Mouse (Mus musculus): ENCODE data around the gene Dram1. TPM values are rescaled to one million over a fixed set of nuclear protein-coding genes. Genes with fewer than 3 reads are reported as not detected.

The Dram1 gene
- polyA plus RNA-seq, 1 experiment from 2014 or later, result 2.0 TPM

DNA sequence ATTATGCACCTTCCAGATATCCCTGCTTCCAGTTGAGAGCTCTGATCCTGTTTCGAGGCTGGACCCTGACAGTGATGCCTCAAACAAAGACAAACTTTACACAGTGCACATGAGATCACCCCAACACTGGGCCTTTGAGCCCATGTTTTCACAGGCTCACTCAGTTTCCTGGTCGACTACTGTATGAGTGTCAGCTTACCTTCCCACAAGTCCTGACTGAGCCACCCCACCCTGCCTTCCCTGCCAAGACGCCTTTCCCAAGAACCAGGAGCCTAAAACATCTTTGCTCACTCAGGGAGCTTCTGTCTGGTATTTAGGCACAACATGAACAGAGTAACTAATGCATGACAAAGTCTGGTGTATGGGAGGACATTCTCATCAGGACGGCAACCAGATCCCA lies 9.6 kb downstream of the Dram1 start:
- no peak overlapping the region for H3K4me2 ChIP-seq
- 0 out of 2 replicates have a peak, but pooled peaks cover 4% of the 10 kb centered on the region for H3K4me1 ChIP-seq
- H3K27ac ChIP-seq, result no peak overlapping the region
- H3K4me3 ChIP-seq, result no peak overlapping the region
- 51% methylated on average over 4 of the region's 4 CpGs for WGBS
- H3K9ac ChIP-seq, result no peak overlapping the region
- no peaks in the 10 kb centered on the region for H3K9me3 ChIP-seq
- no peaks in the 10 kb centered on the region for H3K36me3 ChIP-seq
- no peaks in the 10 kb centered on the region for H3K27me3 ChIP-seq
- no peak for ATAC-seq (ENCODE audit: insufficient number of reproducible peaks, insufficient read depth, low FRiP score, low TSS enrichment, low read depth)

DNA sequence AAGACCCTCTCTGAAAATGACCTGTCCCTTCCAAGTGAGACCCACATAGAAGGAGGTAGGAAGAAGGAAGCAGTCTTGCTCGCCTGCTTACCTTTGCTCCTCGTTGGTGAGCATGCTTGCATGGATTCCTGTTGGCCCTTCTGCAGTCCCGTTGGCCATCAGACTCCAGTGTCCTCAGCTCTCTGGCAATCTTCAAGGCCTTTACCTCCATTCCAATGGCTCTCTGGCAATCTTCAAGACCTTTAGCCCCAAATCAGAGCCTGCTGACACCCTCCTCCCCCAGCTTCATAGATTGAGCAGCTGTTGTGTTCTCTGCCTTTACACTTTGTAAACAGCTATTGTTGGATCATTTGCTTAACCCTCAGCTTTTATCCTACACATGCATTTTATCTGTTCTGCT lies 14.7 kb downstream of the Dram1 start:
- WGBS, result 81% methylated on average over 3 of the region's 3 CpGs
- Histone ChIP-seq H3K9ac (no peak overlapping the region), H3K36me3 (no peaks in the 10 kb centered on the region), H3K4me2 (no peak overlapping the region), H3K9me3 (no peaks in the 10 kb centered on the region), H3K27ac (no peak overlapping the region), H3K4me1 (0 out of 2 replicates have a peak, but pooled peaks cover under 1% of the 10 kb centered on the region), H3K27me3 (no peaks in the 10 kb centered on the region), H3K4me3 (no peak overlapping the region)
- no peak for ATAC-seq (ENCODE audit: insufficient number of reproducible peaks, insufficient read depth, low FRiP score, low TSS enrichment, low read depth)

DNA sequence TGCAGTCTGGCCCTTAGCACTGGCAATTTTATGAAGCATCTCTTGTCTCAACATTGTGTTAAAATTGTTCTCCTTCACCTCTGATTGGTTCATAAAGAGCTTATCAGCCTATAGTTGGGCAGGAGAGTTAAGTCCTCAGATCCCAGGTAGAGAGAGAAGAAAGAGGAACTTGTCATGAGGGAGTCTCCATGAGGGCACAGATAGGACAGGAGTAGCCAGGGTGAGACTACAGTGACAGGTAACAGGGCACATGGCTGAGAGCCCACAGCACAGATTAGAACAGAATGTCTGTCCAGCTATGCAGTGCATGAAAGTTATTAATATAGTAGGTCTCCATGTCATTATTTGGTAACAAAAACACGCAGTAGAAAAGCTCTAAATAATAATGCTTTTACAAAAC lies 16.7 kb downstream of the Dram1 start:
- Histone ChIP-seq H3K27me3 (0 out of 2 replicates have a peak, but pooled peaks cover under 1% of the 10 kb centered on the region), H3K27ac (no peak overlapping the region), H3K9me3 (no peaks in the 10 kb centered on the region), H3K4me3 (no peak overlapping the region), H3K36me3 (no peaks in the 10 kb centered on the region), H3K4me2 (no peak overlapping the region), H3K4me1 (no peaks in the 10 kb centered on the region), H3K9ac (no peak overlapping the region)
- WGBS, result 56% methylated on average over 1 of the region's 1 CpGs
- no peak for ATAC-seq (ENCODE audit: insufficient number of reproducible peaks, insufficient read depth, low FRiP score, low TSS enrichment, low read depth)

DNA sequence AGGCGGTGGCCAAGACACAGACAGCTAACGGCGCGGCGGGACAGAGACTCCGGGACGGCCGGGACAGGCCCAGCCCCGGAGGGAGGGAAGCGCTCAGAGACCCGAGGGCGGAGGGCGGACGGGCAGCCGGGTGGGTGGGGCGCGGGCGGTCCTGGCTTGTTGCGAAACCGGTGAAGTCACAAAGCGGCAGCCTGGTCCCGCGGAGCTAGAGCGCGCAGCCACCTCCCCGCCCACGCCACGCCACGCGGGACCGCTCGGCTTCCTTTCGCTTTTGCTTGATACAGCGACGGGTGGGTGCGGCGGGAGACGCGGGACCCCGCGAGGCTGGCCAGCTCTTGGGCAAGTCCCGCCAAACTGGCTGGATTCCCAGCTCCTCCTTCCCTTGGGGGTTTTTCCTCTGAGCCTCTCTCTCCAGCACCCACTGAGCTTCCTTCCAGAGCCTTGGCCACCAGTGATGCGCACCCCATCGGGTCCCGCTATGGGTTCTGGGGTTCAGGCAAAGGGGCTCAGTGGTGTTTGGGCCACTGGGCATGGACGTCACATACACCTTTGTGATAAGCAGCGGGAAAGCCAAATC lies 21.8 kb downstream of the Dram1 start:
- no peaks in the 10 kb centered on the region for H3K36me3 ChIP-seq
- 2% methylated on average over 45 of the region's 47 CpGs for WGBS
- peak overlapping the region; percentile 74 for H3K9ac ChIP-seq
- H3K9me3 ChIP-seq, result no peaks in the 10 kb centered on the region
- peak overlapping the region; percentile 60 for H3K4me3 ChIP-seq
- peaks cover 6% of the 10 kb centered on the region for H3K4me1 ChIP-seq
- H3K27me3 ChIP-seq, result peaks cover 14% of the 10 kb centered on the region
- ATAC-seq (ENCODE audit: insufficient number of reproducible peaks, insufficient read depth, low FRiP score, low TSS enrichment, low read depth), result peak; percentile 45; the same call in 1 of the 2 replicates
- peak overlapping the region; percentile 91 for H3K4me2 ChIP-seq
- H3K27ac ChIP-seq, result no peak overlapping the region

DNA sequence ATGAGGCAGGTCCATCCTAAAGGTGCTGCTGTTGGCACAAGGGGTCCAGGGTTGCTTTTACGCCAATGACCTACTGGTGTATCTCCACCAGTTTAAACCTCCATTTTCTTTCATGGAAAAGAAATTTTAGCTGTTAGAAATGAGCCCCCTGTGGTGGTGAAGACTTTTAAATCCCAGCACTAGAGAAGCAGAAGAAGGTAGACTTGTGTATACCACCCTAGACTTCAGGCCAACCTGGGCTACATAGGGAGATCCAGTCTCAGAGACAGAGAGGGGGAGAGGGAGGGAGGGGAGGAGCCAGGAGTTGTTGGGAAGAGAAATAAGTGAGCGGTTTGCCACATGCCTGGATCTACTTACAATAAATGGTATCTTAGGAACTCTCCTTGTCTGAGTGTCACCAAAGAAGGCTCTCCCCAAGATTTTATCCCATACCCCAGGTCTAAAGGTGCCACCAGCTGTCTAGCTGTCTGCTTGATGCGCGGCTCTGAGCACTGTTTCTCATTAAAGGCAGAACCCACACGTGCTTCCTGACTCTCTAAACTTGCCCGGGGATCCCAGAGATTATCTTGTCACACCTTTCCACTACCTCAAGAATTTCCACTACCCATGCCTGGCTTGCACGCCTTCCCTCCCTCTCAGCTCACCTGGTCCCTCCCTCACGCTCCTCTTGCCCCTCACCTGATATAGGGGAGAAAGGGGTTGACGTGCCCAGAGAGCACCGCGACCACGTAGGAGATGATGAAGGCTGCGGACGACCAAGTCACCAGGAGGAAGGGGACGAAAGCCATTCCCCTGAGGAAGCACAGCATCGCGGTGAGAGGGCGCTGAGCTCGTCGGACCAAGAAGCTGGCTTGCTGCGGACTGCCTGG lies 22.5 kb downstream of the Dram1 start:
- no peaks in the 10 kb centered on the region for H3K36me3 ChIP-seq
- ATAC-seq (ENCODE audit: insufficient number of reproducible peaks, insufficient read depth, low FRiP score, low TSS enrichment, low read depth), result no peak
- H3K4me1 ChIP-seq, result peaks cover 7% of the 10 kb centered on the region
- peaks cover 14% of the 10 kb centered on the region for H3K27me3 ChIP-seq
- H3K4me3 ChIP-seq, result peak overlapping the region; percentile 60
- no peak overlapping the region for H3K27ac ChIP-seq
- WGBS, result 7% methylated on average over 21 of the region's 21 CpGs
- H3K9ac ChIP-seq, result peak overlapping the region; percentile 74
- H3K4me2 ChIP-seq, result peak overlapping the region; percentile 91
- H3K9me3 ChIP-seq, result no peaks in the 10 kb centered on the region

DNA sequence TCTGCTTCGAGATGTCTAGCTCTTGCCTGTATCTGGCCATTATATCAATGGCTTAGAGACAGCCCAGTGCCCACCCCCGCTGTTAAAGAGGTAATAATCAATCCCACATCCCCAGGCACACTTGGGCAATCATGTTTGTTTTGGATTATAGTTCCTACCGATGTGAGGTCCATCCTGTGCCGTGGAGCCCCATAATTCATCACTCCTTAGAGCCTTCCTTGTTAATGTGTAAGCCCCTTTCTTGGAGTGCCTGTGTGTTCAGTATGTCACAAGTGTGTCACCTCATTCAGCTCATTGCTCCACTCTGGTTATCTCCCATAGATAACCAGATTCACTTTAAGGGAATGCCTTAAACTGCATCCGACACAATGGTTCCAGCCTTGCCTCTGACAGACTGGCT lies 24.3 kb downstream of the Dram1 start:
- Histone ChIP-seq H3K9me3 (no peaks in the 10 kb centered on the region), H3K27ac (no peak overlapping the region), H3K9ac (no peak overlapping the region), H3K36me3 (no peaks in the 10 kb centered on the region), H3K4me1 (peaks cover 12% of the 10 kb centered on the region), H3K4me3 (no peak overlapping the region), H3K4me2 (no peak overlapping the region), H3K27me3 (peaks cover 14% of the 10 kb centered on the region)
- no peak for ATAC-seq (ENCODE audit: insufficient number of reproducible peaks, insufficient read depth, low FRiP score, low TSS enrichment, low read depth)
- 74% methylated on average over 5 of the region's 5 CpGs for WGBS

DNA sequence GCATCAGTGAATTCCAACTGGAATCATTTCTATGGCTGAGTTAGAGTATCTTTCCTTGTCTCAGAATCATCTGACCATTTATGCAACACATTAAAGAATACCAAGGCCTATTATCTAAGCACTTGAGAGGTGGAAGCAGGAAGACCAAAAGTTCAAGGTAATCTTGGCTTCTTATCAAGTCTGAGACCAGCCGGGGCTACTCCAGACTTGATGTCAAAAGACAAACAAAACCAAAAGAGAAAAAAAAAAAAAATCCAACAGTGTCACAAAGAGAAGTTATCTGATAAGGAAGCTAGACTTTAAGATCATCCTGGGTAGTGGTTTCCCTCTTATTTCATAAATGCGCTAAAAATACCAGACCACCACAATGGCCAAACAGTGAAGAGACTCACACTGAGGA lies 26.3 kb downstream of the Dram1 start:
- ATAC-seq (ENCODE audit: insufficient number of reproducible peaks, insufficient read depth, low FRiP score, low TSS enrichment, low read depth), result no peak
- Histone ChIP-seq H3K4me2 (no peak overlapping the region), H3K4me1 (peaks cover 12% of the 10 kb centered on the region), H3K4me3 (no peak overlapping the region), H3K27ac (no peak overlapping the region), H3K27me3 (peaks cover 14% of the 10 kb centered on the region), H3K9me3 (no peaks in the 10 kb centered on the region), H3K9ac (no peak overlapping the region), H3K36me3 (no peaks in the 10 kb centered on the region)
- WGBS, result 91% methylated on average over 2 of the region's 2 CpGs

DNA sequence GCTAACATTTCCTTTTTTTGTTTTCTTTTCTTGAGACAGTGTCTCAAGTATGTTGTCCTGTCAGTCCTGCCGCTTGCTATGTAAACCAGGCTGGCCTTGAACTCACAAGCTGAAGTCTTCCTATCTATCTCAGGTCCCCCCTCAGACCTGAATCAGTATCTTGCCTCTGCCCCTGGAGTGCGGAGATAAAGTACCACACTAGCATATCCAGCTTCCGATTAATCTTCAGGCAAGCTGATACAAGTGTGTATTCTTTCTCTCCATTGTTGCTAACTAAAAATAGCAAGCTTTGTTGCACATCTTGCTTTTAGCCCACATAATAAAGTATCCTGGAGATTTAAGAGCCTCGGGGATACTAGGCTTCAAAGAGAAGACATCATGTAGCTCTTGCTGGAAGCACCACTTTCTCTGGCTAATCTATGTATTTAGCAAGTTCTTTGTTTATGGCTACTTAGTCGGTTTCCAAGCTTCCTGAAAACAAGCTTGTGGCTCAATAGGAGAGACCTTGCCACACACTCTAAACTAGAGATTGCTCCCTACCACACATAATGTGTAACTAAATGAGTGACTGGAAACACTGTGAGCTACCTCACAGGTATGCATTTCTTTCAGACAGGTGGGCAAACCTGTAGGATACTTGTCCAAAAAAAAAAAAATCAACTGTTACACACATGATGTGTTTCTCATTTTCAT lies 27.3 kb downstream of the Dram1 start:
- Histone ChIP-seq H3K4me3 (no peak overlapping the region), H3K4me2 (no peak overlapping the region), H3K27ac (no peak overlapping the region), H3K36me3 (no peaks in the 10 kb centered on the region), H3K27me3 (peaks cover 7% of the 10 kb centered on the region), H3K9me3 (no peaks in the 10 kb centered on the region), H3K9ac (no peak overlapping the region), H3K4me1 (peaks cover 12% of the 10 kb centered on the region)
- ATAC-seq (ENCODE audit: insufficient number of reproducible peaks, insufficient read depth, low FRiP score, low TSS enrichment, low read depth), result no peak
- 63% methylated on average over 5 of the region's 5 CpGs for WGBS

DNA sequence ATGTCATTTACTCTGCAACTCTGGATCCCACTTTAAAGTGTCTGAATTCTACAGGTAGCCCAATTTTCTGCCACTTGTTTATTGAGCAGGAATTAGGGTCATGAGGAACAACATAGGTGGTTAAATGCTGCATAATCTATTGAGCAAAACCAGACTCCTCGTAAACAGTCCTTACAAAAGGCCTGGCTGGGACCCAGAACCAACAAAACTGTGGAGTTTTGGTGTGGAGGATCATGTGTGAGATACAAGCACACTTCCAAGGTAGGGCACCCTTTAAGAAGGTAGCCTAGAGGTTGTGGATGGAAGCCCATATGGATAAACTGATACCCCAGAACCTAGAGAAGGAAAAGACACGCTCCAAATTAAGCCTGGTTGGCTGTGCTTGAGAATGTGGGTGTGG lies 28.2 kb downstream of the Dram1 start:
- Histone ChIP-seq H3K4me3 (no peak overlapping the region), H3K4me2 (no peak overlapping the region), H3K9me3 (no peaks in the 10 kb centered on the region), H3K36me3 (no peaks in the 10 kb centered on the region), H3K27ac (no peak overlapping the region), H3K4me1 (peaks cover 16% of the 10 kb centered on the region; the same call in 1 of the 2 replicates), H3K9ac (no peak overlapping the region), H3K27me3 (no peaks in the 10 kb centered on the region)
- no peak for ATAC-seq (ENCODE audit: insufficient number of reproducible peaks, insufficient read depth, low FRiP score, low TSS enrichment, low read depth)
- 60% methylated on average over 2 of the region's 2 CpGs for WGBS

DNA sequence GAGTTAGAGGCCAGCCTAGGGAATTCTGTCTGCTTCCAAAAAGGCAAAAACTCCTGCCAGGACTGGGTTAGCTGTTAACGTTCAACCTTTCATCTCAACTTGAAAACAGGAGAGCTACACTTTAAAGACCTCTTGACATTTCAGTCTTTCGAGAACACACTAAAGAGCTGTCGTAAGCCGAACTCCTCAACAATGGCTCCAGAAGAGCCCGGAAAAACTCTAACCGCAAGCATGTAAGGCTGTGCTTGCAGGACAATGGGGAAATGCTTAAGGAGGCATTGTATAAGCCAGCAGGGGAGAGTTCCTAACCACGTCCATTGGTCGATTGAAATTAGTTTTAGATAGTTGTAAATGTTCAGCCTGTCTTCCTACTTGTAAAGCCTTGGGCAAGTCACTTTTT lies 29.1 kb downstream of the Dram1 start:
- Histone ChIP-seq H3K27me3 (no peaks in the 10 kb centered on the region), H3K27ac (no peak overlapping the region), H3K4me1 (peaks cover 16% of the 10 kb centered on the region; the same call in 1 of the 2 replicates), H3K9ac (no peak overlapping the region), H3K36me3 (no peaks in the 10 kb centered on the region), H3K9me3 (no peaks in the 10 kb centered on the region), H3K4me2 (no peak overlapping the region), H3K4me3 (no peak overlapping the region)
- no peak for ATAC-seq (ENCODE audit: insufficient number of reproducible peaks, insufficient read depth, low FRiP score, low TSS enrichment, low read depth)
- 26% methylated on average over 8 of the region's 8 CpGs for WGBS

DNA sequence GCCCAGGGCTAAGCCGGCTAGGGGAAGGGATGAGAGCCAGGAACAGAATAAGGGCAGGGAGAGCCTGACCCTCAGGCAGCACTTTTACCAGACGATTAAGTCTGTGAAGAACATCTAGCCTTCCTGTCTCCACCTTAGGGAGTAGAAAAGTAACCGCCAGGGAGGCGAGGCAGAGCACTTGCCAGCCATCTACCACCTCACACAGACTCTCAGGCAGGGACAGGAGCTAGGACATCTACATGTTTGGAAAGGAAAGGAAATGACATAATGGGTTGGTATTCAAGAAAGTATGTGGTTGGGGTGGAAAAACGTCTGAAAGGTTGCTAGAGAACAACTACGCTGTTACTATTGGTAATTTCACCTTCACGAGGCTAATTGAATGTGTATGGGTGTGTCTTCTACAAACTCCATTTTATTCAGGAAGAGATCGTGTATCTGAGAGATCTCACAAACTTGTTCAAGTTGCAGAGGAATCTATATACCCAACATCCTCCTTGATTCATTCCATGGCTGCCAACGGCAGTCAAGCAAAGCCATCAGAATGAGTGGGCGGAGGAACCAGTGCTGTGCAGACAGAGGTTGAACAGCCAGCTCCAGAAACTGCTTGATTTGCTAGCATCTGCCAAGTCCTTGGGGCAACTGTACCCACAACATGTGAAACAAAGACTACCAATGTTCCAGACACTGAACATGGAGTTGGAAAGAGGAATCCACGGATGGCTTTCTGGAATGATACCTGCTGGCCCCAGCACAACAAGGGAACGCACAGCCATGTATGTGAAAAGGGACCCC lies 32.2 kb downstream of the Dram1 start:
- Histone ChIP-seq H3K4me1 (peaks cover 18% of the 10 kb centered on the region; the same call in 1 of the 2 replicates), H3K9ac (no peak overlapping the region), H3K9me3 (no peaks in the 10 kb centered on the region), H3K36me3 (no peaks in the 10 kb centered on the region), H3K4me3 (no peak overlapping the region), H3K4me2 (no peak overlapping the region), H3K27me3 (no peaks in the 10 kb centered on the region), H3K27ac (0 out of 2 replicates have a peak overlapping the region, but pooled peaks have one; percentile 23)
- ATAC-seq (ENCODE audit: insufficient number of reproducible peaks, insufficient read depth, low FRiP score, low TSS enrichment, low read depth), result no peak
- 67% methylated on average over 12 of the region's 12 CpGs for WGBS
